Mouse (Mus musculus): Measurements from ENCODE around the gene Olfr433.
"Not testable (repeated sequence)": the region's sequence is repeated elsewhere in the genome, so short reads cannot be mapped to it uniquely, and the experiment has no call there.

Olfr433 gene

DNA sequence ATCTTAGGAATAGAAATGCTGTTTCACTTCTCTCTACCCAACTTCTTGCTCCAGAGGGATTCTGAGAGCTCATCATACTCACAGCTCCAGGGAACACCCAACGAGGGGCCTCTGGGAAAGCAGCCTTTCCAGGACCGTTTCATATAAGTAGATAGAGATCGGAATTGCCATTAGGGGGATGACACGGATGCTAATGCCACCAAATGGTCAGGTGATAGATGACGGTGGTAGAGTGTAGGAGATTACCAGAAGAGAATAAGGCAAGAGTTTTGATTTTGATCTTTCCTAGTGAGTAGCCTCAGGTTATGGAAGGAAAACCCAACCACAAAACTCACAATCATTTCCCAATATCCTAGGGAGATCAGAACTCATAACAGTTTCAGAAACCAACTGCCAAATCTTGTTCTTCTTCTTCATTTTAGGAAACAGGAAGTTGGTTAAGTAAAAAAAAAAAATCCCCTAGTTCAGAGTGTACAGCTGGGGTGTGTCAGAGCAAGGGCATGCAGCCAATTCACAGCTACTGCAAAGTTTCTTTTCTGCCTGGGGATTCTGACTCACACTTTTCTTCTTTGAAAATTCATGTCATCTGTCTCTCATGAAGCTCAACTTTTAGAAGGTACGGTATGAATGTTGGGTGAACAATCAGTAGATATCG, at the start of gene Olfr433:
TSS of gene Olfr433 (plus strand) at position 183 of the 655 bp plus-strand sequence.
- no peak for DNase-seq

DNA sequence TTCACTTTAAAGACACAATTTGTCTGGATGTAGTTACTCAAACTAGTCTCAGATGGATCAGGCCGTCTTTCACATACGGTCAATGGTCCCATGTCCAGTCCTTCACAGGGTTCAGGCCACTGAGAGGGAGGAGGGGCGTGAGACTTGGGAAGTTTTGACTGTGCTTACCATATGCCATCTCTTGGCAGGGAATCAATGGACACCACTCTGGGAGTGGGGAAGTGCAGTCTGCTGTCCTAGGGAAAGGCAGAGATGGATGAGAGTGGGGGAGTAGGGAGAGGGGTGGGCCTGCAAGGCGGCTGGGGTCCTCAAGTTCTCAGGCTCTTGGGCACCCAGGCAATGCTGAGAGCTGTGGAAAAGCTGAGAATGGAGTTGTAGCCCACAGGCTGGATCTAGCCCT, 45.5 kb upstream of the Olfr433 start:
- no peak for DNase-seq

DNA sequence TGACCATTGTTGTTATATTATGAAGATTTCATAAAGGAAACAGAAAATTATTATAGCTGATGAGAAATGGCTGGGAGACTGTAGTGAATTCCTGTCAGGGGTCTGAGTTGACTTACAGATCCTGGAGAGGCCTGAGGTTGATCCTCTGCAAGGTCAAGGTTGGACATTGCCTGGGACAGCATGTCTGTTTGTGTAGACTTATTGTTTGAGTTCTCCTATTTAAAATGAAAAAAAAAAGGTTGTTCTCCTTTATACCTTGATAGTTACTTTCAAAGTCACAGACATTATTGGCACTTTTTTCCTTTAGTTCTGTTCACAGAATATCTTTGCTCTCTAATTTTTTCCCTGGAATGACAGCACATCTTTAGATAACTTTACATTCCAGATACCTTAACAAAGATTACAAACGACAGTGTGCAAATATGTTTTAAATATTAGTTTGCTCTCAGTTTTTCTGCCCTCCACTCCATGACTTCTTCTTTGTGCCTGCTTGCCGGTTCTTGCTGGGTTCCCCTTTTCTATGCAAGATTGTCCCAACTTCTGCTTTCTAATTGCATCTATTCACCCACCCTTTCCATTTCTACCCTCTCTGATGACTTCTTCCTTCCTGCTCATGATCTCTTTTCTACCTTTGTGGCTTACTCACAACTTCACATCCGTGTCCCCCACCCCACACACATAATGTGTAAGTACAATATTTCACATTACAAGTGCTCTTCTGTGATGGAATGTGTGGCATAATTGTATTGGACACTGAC, 36.0 kb upstream of the Olfr433 start:
- not testable (repeated sequence) for DNase-seq

DNA sequence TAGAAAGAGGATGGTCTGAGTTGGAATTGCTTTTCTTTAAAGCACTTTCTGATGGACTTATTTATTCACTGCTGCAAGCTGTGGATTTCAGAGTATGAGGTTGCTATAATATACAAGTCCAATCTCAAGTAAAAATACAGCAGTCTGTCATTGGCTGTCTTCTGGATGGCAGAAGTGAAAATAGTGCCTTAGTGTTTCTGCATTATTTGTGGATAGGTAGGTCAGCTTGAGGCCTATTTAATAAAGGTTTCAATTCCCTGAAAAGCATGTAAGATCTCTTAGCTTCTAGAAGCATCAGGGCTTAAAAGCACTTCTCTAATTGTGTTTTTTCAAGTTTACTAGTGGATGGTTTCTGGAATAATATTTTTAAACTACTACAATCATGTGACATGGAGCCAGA, 33.5 kb upstream of the Olfr433 start:
- not testable (repeated sequence) for DNase-seq

DNA sequence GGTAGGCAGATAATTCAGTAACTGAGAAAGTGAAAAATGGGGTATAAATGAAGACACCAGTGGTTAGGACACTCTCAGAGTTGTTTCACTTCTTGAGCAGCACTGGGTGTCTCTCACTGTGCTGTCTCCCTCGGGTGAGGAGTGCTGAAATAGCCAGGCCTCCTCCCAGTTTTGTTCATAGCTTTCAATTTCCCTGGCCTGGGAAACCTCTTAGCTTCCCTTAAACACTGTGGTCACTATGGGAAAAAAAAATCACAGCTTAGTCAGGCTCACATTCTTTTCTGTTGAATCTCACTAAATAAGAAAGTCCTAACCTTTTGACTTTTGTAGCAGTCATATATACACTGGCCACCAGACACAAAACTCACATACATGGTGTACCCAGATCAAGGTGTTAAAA, 8.8 kb upstream of the Olfr433 start, which contains the start of gene Ifi205:
TSS of gene Ifi205 (minus strand) at position 113 of the 400 bp plus-strand sequence.
- no peak for DNase-seq

DNA sequence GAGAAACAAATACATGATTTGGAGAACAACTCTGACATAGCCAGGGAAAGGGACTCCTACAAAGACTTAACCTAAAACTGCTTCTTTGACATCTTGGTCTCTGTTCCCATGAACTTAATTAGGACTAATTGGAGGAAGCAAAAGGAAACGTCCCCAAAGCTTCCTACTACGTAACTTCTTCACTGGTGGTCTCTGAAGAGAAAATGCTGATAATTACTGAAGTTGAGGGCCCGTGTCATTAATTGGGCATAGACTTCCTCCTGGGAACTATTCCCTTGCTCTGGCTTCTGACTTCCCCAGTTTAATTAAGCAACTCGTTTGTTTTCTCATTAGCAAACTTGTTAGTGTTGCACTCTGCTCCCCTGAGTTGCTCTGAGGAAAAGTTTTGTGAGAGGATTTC, 4.7 kb upstream of the Olfr433 start:
- DNase-seq = no peak

DNA sequence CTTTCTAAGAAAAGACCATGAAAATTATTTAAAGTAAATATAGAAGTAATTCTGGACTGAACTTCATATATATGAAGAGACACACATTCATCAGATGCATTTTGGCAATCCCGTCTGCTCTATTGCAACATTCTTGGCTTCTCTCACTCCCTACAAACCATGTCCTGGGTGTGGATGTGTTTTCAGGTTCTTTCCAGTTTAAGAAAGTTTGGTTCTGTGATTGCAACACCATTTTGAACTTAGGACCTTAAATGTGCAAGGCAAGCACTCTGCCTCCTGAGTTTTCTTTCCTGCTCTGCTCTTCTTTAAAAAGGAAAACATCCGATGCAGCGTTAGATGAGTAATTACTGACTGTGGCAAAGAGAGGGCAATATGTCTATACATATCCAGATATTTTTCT, 2.0 kb upstream of the Olfr433 start:
- no peak for DNase-seq

DNA sequence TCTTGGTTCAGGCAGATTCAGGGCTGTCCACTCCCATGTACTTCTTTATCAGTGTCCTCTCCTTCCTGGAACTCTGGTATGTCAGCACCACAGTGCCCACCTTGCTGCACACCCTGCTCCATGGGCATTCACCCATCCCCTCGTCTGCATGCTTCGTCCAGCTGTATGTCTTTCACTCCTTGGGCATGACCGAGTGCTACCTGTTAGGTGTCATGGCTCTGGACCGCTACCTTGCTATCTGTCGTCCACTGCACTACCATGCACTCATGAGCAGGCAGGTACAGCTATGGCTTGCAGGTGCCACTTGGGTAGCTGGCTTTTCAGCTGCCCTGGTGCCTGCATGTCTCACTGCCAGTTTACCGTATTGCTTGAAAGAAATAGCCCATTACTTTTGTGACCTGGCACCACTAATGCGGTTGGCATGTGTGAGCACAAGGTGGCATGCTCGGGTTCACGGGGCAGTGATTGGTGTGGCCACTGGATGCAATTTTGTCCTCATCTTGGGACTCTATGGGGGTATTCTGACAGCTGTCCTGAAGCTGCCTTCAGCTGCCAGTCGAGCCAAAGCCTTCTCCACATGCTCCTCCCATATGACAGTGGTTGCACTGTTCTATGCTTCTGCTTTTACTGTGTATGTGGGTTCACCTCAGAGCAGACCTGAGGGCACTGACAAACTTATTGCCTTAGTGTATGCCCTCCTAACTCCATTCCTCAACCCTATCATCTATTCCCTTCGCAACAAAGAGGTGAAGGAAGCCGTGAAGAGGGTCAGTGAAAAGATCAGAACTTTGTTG, 1.8 kb downstream of the Olfr433 start:
- DNase-seq = not testable (repeated sequence)

DNA sequence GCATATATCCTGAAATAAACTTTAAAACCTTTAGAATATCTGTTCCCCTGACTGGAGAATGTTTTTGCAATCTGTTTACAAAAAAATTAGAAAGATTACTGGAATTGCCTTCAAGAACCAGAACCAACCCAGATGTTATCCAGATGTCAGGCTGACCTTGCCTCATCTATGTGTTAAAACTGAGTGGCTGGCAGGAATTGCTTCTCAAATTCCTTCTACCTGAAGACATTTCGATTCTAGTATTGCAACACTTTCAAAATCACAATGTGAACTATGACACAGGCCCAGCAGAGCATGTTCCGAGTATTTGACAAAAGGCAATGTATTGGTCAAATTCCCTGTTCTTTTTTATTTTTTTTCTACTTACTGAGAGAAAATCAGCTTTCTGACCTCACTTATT, 3.9 kb downstream of the Olfr433 start:
- no peak for DNase-seq

DNA sequence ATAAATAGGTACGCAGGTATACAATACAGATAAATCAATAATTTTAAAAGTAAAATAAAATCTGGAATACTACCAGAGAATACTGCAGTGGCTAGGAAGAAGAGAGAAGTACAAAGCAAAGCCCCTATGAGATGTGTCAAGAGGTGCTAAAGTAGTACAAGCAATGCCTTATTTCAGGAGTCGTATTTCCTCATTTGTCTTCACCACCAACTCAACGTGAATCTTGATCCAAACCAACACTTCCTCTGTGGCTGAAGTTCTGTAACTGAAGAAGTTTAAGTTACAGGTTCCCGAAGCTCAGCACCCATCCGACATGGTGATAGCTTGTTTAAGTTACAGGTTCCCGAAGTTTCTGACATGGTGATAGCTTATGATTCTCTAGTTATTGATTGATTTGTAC, 7.7 kb downstream of the Olfr433 start:
- DNase-seq = not testable (repeated sequence)

DNA sequence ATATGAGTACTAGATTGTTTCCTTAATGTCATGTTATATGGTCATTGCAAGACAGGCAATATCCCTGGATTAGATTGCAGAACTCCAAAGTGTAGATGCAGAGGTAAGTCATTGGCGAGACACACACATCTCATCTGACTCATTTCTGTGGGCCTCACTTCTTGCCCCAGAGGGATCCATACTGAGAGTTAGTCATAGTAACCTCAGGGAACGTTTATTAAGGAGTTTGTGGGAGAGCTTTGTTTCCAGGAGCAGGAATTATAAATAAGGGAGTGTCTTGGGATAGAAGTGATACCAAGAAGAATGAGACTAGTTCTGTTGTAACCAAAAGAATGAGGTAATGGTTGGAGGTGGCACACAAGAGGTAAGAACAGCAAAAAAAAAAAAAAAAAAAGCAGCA, 8.4 kb downstream of the Olfr433 start, which contains the start of gene Olfr432:
TSS of gene Olfr432 (plus strand) at position 313 of the 400 bp plus-strand sequence.
- DNase-seq = no peak

DNA sequence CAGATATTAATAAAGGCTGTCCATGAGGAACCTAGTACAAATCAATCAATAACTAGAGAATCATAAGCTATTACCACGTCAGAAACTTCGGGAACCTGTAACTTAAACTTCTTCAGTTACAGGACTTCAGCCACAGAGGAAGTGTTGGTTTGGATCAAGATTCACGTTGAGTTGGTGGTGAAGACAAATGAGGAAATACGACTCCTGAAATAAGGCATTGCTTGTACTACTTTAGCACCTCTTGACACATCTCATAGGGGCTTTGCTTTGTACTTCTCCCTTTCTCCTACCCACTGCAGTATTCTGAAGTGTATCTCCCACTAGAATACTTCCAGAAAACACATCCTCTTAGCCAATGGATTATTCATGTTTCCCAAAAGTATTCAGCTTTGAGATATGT, 8.9 kb downstream of the Olfr433 start:
- DNase-seq = not testable (repeated sequence)

DNA sequence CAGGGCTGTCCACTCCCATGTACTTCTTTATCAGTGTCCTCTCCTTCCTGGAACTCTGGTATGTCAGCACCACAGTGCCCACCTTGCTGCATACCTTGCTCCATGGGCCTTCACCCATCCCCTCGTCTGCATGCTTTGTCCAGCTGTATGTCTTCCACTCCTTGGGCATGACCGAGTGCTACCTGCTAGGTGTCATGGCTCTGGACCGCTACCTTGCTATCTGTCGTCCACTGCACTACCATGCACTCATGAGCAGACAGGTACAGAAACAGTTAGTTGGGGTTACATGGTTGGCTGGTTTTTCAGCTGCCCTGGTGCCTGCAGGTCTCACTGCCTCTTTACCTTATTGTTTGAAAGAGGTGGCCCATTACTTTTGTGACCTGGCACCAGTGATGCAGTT, 10.0 kb downstream of the Olfr433 start:
- DNase-seq = no peak

DNA sequence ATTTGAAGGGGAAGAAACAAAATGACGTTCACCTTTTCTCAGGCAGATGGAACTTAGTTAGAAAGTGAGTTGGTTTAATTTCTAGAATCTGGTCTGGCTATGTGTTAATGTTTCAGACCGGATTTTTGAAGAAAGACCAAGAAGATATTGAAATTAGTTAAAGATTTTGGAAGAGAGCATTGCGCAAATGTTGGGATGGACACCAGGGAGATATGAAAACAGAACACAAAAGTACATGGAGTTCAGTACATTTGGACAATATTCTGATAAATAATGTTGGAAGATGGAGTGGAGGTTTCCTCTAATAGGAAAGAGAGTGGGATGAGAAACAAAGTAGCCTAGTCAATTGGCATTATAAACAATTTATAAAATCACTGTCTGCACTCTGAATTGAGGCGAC, 11.0 kb downstream of the Olfr433 start:
- no peak for DNase-seq

DNA sequence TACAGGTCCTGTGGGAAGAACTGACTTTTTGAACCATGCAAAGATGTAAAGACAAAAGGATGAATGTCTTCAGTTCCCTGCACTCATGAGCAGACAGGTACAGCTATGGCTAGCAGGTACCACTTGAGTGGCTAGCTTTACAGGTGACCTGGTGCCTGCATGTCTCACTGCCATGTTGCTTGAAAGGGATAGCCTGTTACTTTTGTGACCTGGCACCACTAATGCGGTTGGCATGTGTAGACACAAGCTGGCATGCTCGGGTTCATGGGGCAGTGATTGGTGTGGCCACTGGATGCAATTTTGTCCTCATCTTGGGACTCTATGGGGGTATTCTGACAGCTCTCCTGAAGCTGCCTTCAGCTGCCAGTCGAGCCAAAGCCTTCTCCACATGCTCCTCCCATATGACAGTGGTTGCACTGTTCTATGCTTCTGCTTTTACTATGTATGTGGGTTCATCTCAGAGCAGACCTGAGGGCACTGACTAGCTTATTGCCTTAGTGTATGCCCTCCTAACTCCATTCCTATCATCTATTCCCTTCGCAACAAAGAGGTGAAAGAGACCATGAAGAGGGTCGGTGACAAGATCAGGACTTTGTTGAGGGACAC, 11.5 kb downstream of the Olfr433 start:
- DNase-seq = no peak

DNA sequence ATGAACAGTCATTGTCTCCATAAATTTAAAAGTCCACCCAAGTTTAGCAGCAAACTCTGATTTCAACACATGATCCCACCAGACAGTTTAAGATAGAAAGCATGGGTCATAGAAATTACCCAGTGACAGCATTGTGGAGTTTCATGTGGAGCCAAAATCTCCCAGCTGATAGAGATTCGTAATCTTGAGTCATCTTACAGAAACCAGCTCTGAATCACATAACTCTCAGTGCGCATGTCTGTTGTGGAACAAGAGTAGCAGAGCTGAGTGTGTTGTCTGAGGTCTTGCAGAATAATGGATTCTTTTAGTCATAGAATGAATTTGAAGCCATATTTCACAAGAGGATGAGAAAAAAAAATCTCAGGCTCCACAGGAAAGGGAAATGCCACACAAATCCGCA, 12.5 kb downstream of the Olfr433 start:
- DNase-seq = no peak

DNA sequence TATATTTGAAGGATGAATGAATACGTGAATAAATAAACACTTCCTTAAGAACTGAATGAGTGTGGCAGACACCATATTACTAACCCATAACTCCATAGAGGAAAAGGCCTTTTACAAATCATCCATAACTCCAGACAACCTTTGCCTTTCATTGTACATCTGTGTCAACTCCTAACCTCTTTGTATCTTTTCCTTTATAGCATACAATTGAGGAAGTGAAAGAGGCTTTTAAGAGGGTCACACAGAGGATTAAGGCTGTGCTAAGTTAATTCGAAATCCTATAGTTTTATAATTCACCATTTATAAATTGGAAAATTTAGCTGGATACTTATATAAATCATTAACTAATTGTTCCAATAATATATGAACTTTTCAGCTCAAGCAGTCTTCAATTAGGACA, 14.7 kb downstream of the Olfr433 start:
- DNase-seq = no peak

DNA sequence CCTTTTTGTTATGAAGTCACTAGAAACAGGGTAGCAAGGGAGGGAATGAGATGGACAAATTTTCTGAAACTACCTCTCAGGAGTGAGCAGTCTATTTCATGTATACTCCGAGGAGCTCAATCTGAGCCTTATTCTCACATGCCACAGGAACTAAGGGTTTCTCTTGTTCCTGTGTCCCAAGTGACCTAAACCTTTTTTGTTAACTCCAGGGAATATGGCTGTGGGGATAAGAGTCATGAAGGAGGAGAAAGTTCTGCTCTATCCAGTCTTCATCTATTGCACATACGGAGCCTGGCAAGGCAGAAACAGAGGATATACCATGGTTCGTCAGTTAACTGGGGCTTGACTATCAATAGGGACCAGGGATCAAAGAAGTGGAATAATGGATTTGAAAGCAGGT, 25.8 kb downstream of the Olfr433 start, which contains the start of gene Olfr430:
TSS of gene Olfr430 (plus strand) at position 301 of the 400 bp plus-strand sequence.
- DNase-seq = no peak

DNA sequence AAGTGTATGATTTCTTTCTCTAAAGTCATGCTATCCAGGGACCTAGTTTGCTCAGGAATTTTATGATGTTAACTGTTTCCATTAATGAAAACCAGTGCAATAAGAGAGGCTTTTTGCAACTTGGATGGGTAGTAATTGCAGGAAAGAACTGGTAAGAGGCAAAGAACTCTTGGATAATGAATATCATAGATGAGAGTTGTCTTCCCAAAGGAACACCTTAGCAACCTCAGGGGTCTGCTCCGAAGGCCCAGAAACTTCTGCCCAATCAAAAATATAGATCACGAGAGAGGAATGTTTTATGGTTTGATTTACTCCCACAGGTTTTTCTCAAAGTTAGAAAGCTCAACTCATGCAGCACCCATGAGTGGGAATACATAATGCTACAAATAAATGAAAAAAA, 43.5 kb downstream of the Olfr433 start, which contains the start of gene Olfr429:
TSS of gene Olfr429 (plus strand) at position 301 of the 400 bp plus-strand sequence.
- DNase-seq = no peak

All from cerebellum, adult 9-11 months (tissue).